Mouse (Mus musculus): ENCODE results near the gene Gabpb2. TPM values are rescaled to one million over a fixed set of nuclear protein-coding genes. Genes with fewer than 3 reads are reported as not detected.
A peak's percentile ranks its signal among the peaks of the same experiment; 100 is the strongest.

Gabpb2 gene
- total and polyA plus RNA-seq, 3 experiments = 72.2 to 92.8 (median 82.2) TPM

GRCm38 (mm10) chr3:95141952-95142616 lies 75.6 kb downstream of the Gabpb2 start, which contains the start of gene Tnfaip8l2:
TSS of gene Tnfaip8l2 (minus strand) at chr3:95142360.
- peaks cover 0 to 14% of the 10 kb centered on the region in 2 experiments; a peak in 3 of 4 replicates for H3K36me3 ChIP-seq (ENCODE audit: control insufficient read depth in 1 of 2, insufficient read depth in 2 of 2, low read length in 2 of 2)
- peak within 1 kb of the TSS; percentile 25; the same call in 1 of the 2 replicates for H3K27ac ChIP-seq (ENCODE audit: control insufficient read depth, low read depth, low read length)
- no peaks in the 10 kb centered on the region for H3K79me2 ChIP-seq (ENCODE audit: control insufficient read depth, insufficient read depth, low read length, poor library complexity)
- H3K27me3 ChIP-seq (ENCODE audit: control insufficient read depth in 1 of 2, insufficient read depth in 2 of 2, low read length in 2 of 2) = no peaks in the 10 kb centered on the region; a peak in 2 of 4 replicates
- peak; percentile 88 for DNase-seq (ENCODE audit: low read depth, low spot score)
- peak within 1 kb of the TSS; percentile 32 to 43 for H3K4me3 ChIP-seq (ENCODE audit: control insufficient read depth in 1 of 2, insufficient read depth in 1 of 2, low read depth in 2 of 2, low read length in 2 of 2)
- TF ChIP-seq SMC3 (IDR thresholded peaks at IDR 0.05; ENCODE audit: low read depth, low read length) (no peak), MEF2A (IDR thresholded peaks at IDR 0.05; ENCODE audit: extremely low read depth, insufficient replicate concordance, low read depth, low read length, poor library complexity, severe bottlenecking) (no peak), NRF1 (IDR thresholded peaks at IDR 0.05; ENCODE audit: insufficient read depth, low read depth, low read length, poor library complexity, severe bottlenecking) (no peak), CHD1 (IDR thresholded peaks at IDR 0.05; ENCODE audit: low read depth, low read length) (peak; percentile 61; the same call in 1 of the 2 replicates), KAT2A (conservative IDR thresholded peaks at IDR 0.05; ENCODE audit: low read depth, low read length) (no peak), MAFK (IDR thresholded peaks at IDR 0.05; ENCODE audit: borderline replicate concordance, low read depth, low read length) (no peak), POLR2A (IDR thresholded peaks at IDR 0.05; ENCODE audit: control insufficient read depth in 1 of 2, insufficient read depth in 1 of 2, low read depth in 1 of 2, low read length in 2 of 2, poor library complexity in 1 of 2) (peak in 1 of 2 experiments; percentile 58; a peak in 1 of 4 replicates), USF1 (IDR thresholded peaks at IDR 0.05; ENCODE audit: low read depth, low read length) (no peak), ELF1 (IDR thresholded peaks at IDR 0.05; ENCODE audit: low read depth, low read length) (no peak), TCF12 (IDR thresholded peaks at IDR 0.05; ENCODE audit: low read depth, low read length) (0 out of 2 replicates have a peak, but pooled peaks have one; percentile 16), ZC3H11A (IDR thresholded peaks at IDR 0.05; ENCODE audit: low read depth, low read length) (no peak), RCOR1 (IDR thresholded peaks at IDR 0.05; ENCODE audit: low read depth, low read length) (no peak), POLR2AphosphoS2 (IDR thresholded peaks at IDR 0.05; ENCODE audit: low read length) (no peak; the same call in 1 of the 2 replicates), TAL1 (IDR thresholded peaks at IDR 0.05; ENCODE audit: low read length) (no peak), MYC (IDR thresholded peaks at IDR 0.05; ENCODE audit: low read depth, low read length) (no peak), POLR2AphosphoS5 (IDR thresholded peaks at IDR 0.05; ENCODE audit: borderline replicate concordance, low read depth, low read length) (no peak), MXI1 (IDR thresholded peaks at IDR 0.05; ENCODE audit: low read depth, low read length) (no peak), ZKSCAN1 (IDR thresholded peaks at IDR 0.05; ENCODE audit: low read depth, low read length) (no peak), CHD2 (IDR thresholded peaks at IDR 0.05; ENCODE audit: low read length) (no peak), NELFE (IDR thresholded peaks at IDR 0.05; ENCODE audit: low read depth, low read length) (peak; percentile 58; the same call in 1 of the 2 replicates), MAZ (IDR thresholded peaks at IDR 0.05; ENCODE audit: low read depth, low read length) (no peak), HCFC1 (IDR thresholded peaks at IDR 0.05; ENCODE audit: low read depth, low read length) (no peak; the same call in 1 of the 2 replicates), GATA1 (IDR thresholded peaks at IDR 0.05; ENCODE audit: low read depth, low read length) (no peak), TBP (IDR thresholded peaks at IDR 0.05; ENCODE audit: low read depth, low read length) (peak; percentile 57), BHLHE40 (IDR thresholded peaks at IDR 0.05; ENCODE audit: borderline replicate concordance, low read depth, low read length) (no peak), EP300 (IDR thresholded peaks at IDR 0.05; ENCODE audit: low read depth in 1 of 2, low read length in 2 of 2) (no peak), UBTF (IDR thresholded peaks at IDR 0.05; ENCODE audit: borderline replicate concordance, insufficient read depth, low read depth, low read length) (no peak), SIN3A (IDR thresholded peaks at IDR 0.05; ENCODE audit: low read length) (0 out of 2 replicates have a peak, but pooled peaks have one; percentile 46), E2F4 (IDR thresholded peaks at IDR 0.05; ENCODE audit: borderline replicate concordance, low read depth, low read length) (no peak), MAX (IDR thresholded peaks at IDR 0.05; ENCODE audit: low read length) (no peak), JUND (IDR thresholded peaks at IDR 0.05; ENCODE audit: low read depth, low read length) (no peak), MYB (IDR thresholded peaks at IDR 0.05; ENCODE audit: low read depth, low read length) (no peak), USF2 (IDR thresholded peaks at IDR 0.05; ENCODE audit: borderline replicate concordance in 1 of 2, insufficient read depth in 1 of 2, low read depth in 1 of 2, low read length in 2 of 2) (no peak)
- H3K4me1 ChIP-seq (ENCODE audit: control insufficient read depth in 1 of 2, insufficient read depth in 2 of 2, low read length in 2 of 2) = peaks cover 8 to 14% of the 10 kb centered on the region in 2 experiments
- no peaks in the 10 kb centered on the region for H3K9me3 ChIP-seq (replicated peaks; ENCODE audit: insufficient read depth, low read length)
- H3K9ac ChIP-seq (ENCODE audit: control insufficient read depth, low read depth, low read length, poor library complexity, severe bottlenecking) = peak within 1 kb of the TSS; percentile 6
